Mouse (Mus musculus) kidney, adult 8-10 months (tissue): Measurements from ENCODE around the gene Slc6a17.

Experiments
- DNase-seq, 2 experiments: peaks; one replicate each; pipeline ENCODE4 v3.0.0; 2022

The Slc6a17 gene

GRCm38 (mm10) chr3:107459773-107460431 is 57.9 kb downstream of the Slc6a17 start:
- DNase-seq = no peak

- DNase-seq = no peak
Observed at GRCm38 (mm10) chr3:107459196-107459772, 58.5 kb downstream of the Slc6a17 start, which contains the start of gene Kcnc4. Gene Kcnc4 (minus strand): TSS chr3:107459552.

- DNase-seq = no peak
Observed at GRCm38 (mm10) chr3:107458528-107459195, 59.2 kb downstream of the Slc6a17 start.

GRCm38 (mm10) chr3:107458104-107458503 is 59.7 kb downstream of the Slc6a17 start:
- DNase-seq = no peak

GRCm38 (mm10) chr3:107454280-107454679 is 63.5 kb downstream of the Slc6a17 start:
- DNase-seq = no peak

GRCm38 (mm10) chr3:107446822-107447221 is 71.0 kb downstream of the Slc6a17 start:
- no peak for DNase-seq

GRCm38 (mm10) chr3:107443866-107444265 is 74.0 kb downstream of the Slc6a17 start:
- no peak for DNase-seq

GRCm38 (mm10) chr3:107442191-107442590 is 75.6 kb downstream of the Slc6a17 start:
- no peak for DNase-seq

GRCm38 (mm10) chr3:107441306-107441705 is 76.5 kb downstream of the Slc6a17 start:
- no peak for DNase-seq

- DNase-seq = no peak
Observed at GRCm38 (mm10) chr3:107439280-107439679, 78.5 kb downstream of the Slc6a17 start.

- DNase-seq = no peak
Observed at GRCm38 (mm10) chr3:107437666-107438065, 80.2 kb downstream of the Slc6a17 start.

- no peak for DNase-seq
Observed at GRCm38 (mm10) chr3:107436434-107436833, 81.4 kb downstream of the Slc6a17 start.

- no peak for DNase-seq
Observed at GRCm38 (mm10) chr3:107433614-107434013, 84.2 kb downstream of the Slc6a17 start.

GRCm38 (mm10) chr3:107431268-107431667 is 86.5 kb downstream of the Slc6a17 start:
- DNase-seq = no peak

- no peak for DNase-seq
Observed at GRCm38 (mm10) chr3:107424258-107425041, 93.4 kb downstream of the Slc6a17 start.

- no peak for DNase-seq
Observed at GRCm38 (mm10) chr3:107420156-107420555, 97.7 kb downstream of the Slc6a17 start.
